Mouse (Mus musculus) C2C12 (cell line): Measurements from ENCODE around the gene Gga3.

Experiments used
- CEBPB ChIP-seq: IDR thresholded peaks from one replicate; pipeline ENCODE4 v1.6.1; 2011; ENCODE audit warnings: low read depth, mild to moderate bottlenecking, control low read depth, moderate library complexity
- CTCF ChIP-seq: IDR thresholded peaks from one replicate; pipeline ENCODE4 v1.5.1; 2011; ENCODE audit not compliant: control insufficient read depth, insufficient read depth, insufficient read length
- FOSL1 ChIP-seq: IDR thresholded peaks from one replicate; pipeline ENCODE4 v1.8.0; 2011; ENCODE audit warnings: mild to moderate bottlenecking, low read length; ENCODE audit not compliant: poor library complexity, insufficient read depth, severe bottlenecking
- MAX ChIP-seq: IDR thresholded peaks from one replicate; pipeline ENCODE4 v1.6.1; 2011; ENCODE audit warnings: mild to moderate bottlenecking, control low read depth
- MYOG ChIP-seq: IDR thresholded peaks from one replicate; pipeline ENCODE4 v1.6.1; 2011; ENCODE audit not compliant: control insufficient read depth, insufficient read length; ENCODE audit errors: extremely low read depth

GRCm38 (mm10) chr11:115582913-115583606 lies 20.8 kb downstream of the Gga3 start:
- TF ChIP-seq CTCF (no peak), MAX (no peak), MYOG (no peak), CEBPB (no peak), FOSL1 (no peak)
